Mouse (Mus musculus) spleen, postnatal 4 days (tissue): ENCODE data around the gene Phf11b.
A peak's percentile ranks its signal among the peaks of the same experiment; 100 is the strongest.
"Not testable (repeated sequence)": the region's sequence is repeated elsewhere in the genome, so short reads cannot be mapped to it uniquely, and the experiment has no call there.

Experiments used
- DNase-seq, 2 experiments: peaks; one replicate each; pipeline ENCODE4 v3.0.0; 2022; ENCODE audit warnings: low spot score in 2 of 2

Gene Phf11b

DNA sequence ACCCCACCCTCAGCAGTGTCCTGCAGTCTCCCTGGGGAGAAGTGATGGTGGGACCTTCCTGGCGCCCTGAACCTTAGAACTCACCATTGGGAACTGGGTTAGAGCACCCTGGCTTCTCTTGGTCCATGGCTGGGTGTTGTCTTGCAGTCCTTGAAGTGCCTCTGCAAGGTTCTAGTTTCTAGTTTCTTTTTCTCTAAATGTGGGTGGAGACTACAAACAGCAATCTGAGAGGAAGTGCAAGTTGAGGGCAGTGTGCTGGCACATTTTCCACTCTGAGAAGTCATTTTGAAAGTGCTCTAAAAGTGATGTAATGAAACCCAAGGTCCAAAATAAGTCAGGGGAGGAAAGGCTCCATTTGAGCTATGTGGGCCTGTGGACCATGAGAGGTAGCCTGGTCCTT is at the start of gene Phf11b:
Gene Phf11b, minus strand, starts transcription at position 163 of the 400 bp plus-strand sequence.
- not testable (repeated sequence) for DNase-seq

DNA sequence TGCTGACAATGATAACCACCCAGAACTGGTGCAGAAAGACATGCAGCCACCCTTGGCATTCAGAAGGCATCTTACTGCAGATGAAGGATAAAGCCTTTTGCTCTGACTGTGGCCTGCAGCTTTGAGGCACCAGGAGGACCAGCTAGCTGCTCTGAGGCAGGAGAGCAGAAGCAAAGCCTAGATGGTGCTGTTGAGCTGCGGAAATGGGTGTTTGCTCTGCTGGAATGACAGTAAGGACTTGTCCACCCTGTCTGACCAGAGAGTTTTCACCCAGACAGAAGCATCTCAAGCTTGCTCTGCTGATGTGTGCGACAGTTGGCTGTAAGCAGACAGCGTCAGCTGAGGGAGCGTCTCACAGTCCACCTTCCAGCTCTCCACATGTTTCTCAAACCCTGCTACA is 49.0 kb upstream of the Phf11b start:
- DNase-seq = not testable (repeated sequence)

DNA sequence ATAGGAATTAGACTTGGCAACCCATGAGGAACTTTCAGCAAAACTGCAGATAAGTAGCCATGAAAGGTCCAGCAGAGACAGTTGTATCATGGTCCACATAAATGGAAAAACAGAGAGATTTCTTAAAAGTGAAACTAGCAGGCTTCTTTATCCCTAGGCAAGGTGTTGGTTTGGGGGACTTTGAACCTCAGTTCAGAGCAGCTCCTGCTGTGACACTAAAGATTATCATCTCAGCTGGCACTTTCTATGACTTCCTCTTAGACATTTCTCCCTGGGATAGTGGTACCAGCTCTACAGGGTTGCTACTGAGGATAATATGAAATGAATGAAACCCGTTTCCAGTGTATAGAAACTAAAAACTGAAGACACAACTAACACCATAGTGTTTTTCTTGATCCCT is 48.4 kb upstream of the Phf11b start:
- DNase-seq = no peak

DNA sequence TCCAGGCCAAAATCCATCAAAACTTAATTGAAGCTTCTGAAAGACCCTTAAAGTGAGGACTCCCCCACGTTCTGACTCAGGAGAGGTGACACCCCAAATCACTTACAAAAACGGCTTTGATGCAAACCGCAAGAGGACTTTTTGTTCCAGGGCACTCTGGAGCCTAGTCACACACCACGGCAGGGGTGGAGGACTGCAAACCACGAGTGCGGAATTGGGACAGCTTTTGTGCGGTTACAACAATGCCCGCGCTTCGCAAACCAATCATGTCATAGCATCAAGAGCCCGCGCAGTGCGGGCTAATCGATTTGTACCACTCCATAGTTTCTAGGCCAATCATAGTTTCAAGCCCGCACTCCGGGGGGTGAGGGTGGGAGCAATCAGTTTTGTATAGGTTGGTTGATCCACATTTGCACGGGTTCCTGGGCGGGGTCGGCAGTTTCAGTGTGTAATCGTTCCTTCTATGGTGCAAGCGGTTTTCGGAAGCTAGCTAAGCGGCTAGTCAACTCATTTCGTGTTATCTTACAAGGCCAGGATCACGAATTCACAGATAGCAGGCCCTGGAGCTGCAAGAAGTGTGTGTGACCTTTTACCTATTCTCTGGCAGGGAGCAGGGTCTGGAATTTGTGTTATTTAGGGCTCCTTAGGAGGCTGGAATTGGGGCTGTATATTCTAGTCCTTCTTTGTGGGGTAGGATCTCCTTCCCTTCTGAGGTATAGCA is 29.4 kb upstream of the Phf11b start:
- no peak for DNase-seq

DNA sequence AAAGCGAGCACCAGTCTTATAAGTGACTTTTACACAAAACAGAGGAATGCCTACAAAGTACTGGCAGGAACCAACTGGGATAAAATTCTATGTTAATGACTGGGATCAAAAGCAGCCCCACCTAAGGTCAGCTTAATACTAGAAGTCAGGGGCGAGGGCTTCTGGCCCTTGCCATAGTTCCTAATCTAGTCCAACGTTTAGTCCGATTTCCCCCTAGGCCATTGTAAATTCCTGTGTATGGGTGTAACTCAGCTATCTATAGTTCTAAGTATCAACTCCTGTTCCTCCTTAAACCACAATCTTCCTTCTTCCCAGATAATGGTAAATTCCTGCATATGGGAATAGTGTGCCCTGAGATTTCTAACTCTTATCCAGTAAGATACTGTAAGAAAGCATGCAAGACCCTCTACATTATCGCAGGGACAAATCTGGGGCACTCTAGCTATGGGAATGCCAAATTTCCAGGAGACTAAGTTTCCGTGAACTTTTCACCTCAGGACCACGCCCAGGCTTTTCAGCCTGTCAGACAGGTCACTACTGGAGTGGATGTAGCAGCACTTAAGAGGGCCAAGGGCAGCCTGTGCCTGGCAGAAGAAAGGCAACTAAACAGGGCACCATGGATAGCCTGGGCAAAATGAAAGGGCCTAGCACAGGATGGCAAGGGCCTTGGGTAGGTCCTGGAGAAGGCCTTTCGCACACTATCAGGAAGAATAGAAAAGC is 25.4 kb upstream of the Phf11b start:
- no peak for DNase-seq

DNA sequence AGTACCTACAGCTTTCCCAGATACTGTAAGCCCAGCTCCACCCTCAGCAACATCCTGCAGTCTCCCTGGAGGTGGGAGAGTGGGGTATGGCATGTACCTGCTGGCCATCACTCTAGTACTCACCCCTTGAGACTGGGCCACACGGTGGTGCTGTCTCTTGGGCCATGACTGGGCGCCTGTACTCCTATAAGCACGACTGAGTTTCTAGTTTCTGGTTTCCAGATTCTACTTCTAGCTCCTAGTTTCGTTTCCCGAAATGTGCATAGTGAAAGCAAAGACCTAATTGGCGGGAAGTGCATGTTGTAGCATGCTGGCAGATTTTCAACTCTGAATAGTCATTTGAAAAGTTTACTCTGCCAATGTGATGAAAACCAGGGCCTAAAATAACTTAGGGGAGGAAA is 24.1 kb upstream of the Phf11b start, which contains the start of gene Phf11d:
Gene Phf11d, minus strand, starts transcription at position 227 of the 401 bp plus-strand sequence.
- no peak for DNase-seq

DNA sequence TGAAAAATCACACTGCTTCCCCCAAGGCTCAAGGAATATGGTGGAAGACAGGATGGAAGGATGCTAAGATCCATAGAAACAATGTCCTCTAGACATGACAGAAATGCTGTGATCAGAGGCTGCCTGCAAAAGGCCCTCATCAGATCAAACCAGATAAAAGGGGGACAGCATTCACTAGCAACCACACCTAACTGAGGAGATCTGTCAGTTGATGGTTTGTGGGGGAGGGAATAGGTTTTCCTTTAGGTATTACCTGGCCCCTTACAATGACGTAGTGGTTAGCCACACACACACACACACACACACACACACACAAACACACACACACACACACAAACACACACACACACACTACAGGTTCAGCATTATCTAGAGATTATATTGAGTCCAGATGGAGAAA is 1.6 kb downstream of the Phf11b start:
- DNase-seq = no peak

DNA sequence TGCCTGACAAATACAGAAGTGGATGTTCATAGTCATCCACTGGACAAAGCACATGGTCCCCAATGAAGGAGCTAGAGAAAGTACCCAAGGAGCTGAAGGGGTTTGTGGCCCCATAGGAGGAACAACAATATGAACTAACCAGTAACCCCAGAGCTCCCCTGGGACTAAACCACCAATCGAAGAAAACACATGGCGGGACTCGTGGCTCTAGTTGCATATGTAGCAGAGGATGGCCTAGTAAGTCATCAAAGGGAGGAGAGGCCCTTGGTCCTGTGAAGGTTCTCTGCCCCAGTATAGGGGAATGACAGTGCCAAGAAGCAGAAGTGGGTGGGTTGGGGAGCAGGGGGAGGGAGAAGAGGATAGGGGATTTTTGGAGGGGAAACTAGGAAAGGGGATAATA is 5.1 kb downstream of the Phf11b start:
- not testable (repeated sequence) for DNase-seq

DNA sequence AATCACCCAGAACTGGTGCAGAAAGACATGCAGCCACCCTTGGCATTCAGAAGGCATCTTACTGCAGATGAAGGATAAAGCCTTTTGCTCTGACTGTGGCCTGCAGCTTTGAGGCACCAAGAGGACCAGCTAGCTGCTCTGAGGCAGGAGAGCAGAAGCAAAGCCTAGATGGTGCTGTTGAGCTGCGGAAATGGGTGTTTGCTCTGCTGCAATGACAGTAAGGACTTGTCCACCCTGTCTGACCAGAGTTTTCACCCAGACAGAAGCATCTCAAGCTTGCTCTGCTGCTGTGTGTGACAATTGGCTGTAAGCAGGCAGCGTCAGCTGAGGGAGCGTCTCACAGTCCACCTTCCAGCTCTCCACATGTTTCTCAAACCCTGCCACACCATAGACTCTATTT is 10.7 kb downstream of the Phf11b start:
- DNase-seq = peak in 1 of 2 experiments; percentile 56

DNA sequence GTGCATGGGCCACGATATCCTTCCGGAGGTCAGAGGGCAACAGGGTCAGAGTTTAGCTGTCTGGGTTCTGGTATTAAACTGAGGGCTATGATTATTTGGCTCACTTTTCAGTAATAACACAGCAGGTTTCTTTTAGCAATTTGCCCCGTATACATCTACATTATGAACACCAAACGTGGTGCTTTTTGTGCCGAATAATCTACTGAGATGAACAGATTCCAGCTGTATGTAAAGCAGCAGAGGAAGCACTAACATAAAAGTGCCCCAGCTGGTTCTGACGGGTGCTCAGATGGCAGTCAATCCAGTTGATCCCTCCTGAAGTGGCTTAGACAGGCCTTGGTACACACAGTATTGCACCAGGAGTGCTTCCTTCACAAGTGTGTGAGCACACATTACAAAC is 21.2 kb downstream of the Phf11b start:
- DNase-seq = not testable (repeated sequence)

DNA sequence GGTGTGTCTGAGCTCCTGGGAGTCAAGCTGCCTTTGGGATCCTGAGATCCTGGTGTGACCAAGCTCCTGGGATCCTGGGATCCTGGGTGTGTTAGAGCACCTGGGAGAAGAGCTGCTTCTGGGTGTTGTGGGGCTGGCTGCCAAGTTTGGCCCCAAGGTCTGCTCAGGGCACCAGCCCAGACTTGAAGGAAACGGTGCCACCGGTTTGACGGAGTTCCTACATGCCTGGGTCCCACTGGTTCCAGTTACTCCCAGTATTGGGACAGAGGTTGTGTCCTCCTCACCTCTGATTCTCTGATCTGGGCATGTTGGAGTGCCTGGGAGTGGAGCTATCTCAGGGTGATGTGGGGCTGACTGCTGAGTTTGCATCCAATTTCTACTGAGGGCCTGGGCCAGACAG is 22.1 kb downstream of the Phf11b start:
- DNase-seq = not testable (repeated sequence)

DNA sequence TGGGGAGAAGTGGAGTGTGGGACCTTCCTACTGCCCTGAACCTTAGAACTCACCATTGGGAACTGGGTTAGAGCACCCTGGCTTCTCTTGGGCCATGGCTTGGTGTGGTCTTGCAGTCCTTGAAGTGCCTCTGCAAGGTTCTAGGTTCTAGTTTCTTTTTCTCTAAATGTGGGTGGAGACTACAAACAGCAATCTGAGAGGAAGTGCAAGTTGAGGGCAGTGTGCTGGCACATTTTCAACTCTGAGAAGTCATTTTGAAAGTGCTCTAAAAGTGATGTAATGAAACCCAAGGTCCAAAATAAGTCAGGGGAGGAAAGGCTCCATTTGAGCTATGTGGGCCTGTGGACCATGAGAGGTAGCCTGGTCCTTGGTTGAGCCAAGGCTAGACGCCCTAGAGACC is 43.8 kb downstream of the Phf11b start, which contains the start of gene Phf11a:
Gene Phf11a, minus strand, starts transcription at position 132 of the 400 bp plus-strand sequence.
- not testable (repeated sequence) for DNase-seq

DNA sequence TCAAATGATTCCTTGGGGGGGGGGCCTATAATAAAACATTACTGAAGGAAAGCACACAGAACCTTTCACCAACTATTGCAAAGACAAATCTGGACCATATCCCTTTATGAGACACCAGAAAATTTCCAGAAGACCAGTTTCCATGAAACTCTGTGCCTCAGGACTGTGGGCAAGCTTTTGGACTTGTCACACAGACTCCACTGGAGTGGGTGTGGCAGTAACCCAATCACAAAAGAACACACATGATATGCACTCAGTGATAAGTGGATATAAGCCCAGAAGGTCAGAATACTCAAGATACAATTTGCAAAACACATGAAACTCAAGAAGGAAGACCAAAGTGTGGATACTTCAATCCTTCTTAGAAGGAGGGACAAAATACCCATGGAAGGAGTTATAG is 49.4 kb downstream of the Phf11b start:
- DNase-seq = not testable (repeated sequence)

DNA sequence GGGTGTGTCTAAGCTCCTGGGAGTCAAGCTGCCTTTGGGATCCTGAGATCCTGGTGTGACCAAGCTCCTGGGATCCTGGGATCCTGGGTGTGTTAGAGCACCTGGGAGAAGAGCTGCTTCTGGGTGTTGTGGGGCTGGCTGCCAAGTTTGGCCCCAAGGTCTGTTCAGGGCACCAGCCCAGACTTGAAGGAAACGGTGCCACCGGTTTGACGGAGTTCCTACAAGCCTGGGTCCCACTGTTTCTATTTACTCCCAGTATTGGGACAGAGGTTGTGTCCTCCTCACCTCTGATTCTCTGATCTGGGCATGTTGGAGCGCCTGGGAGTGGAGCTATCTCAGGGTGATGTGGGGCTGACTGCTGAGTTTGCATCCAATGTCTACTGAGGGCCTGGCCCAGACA is 66.2 kb downstream of the Phf11b start:
- DNase-seq = not testable (repeated sequence)
